Mouse (Mus musculus) right cerebral cortex, postnatal 10 days (tissue): ENCODE measurements at regions not wholly inside any gene's neighbourhood (a gene's known extent, or its start where the extent isn't known, plus 50 kb on each side); places are given as distances from the start of the nearest gene placed in this dataset.

Experiments
- DNase-seq, 2 experiments: peaks; one replicate each; pipeline ENCODE4 v3.0.0; 2021; ENCODE audit warnings: low spot score in 2 of 2

DNA sequence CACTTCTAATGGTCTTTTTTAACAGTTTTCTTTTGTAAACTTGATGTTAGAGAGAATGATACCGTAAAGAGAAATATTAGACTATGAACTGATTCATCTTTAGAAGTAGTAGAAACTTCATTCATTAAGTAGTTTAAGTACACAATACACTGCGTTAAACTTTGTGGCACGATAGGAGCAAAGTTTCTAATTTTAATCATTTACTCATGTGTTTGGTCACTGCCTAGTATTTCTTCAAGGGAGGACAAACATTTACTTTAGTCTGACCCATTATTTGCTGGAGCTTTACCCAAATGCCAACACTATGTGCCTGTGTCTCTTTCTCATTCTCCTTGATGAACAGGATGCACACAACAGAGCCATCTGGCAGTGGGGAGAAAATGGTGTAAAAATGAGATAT, 200.6 kb downstream of the Chm start:
- DNase-seq = no peak

DNA sequence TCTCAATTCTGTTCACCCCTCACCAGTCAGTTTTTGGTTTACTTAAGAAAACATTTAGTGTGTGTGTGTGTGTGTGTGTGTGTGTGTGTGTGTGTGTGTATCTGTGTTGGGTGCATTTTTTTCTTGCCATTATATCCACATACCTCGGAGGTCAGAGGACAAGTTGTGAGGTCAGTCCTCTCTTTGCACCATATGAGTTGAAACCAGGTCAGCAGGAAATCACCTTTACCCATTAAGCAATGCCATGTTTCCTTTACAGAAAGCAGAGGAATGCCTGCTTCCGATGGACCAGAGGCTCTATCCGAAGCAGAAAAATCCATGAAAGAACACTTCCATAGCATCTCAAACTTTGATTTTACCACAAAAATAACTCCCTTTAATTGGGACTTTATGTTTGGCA, 201.2 kb downstream of the Chm start:
- no peak for DNase-seq

DNA sequence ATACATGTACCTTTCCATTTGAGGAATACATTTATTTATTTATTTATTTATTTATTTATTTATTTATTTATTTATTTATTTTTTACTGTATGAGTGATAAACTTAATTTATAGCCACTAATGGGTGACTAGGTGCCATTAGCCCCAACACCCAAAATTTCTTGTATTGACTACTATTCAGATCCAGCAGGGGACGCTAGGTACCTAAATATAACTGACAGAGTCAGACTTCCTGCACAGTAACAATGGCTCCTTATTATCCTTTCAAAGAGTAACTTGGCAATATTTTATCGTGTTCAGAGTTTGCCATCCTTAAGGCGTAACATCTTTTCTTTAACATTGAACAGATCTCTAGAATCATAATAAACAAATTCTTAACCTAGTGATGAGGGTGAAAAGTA, 206.7 kb downstream of the Chm start:
- DNase-seq = no peak

DNA sequence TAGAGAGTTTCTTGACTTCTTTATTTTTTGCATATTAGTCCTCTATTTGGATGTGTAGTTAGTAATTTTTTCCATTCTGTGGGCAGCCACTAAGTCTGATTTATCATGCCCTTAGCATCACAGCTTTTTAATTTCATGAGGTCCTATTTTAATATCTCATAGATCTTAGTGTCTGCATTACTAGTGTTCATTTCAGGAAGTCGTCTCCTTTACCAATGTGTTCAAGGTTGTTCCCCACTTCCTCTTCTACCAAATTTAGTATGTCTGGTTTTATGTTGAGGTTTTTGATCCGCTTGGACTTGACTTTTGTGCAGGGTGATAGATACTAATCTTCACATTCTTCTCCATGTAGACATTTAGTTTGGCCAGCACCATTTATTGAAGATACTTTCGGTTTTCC, 221.2 kb downstream of the Chm start:
- DNase-seq = no peak

- peak; percentile 23 to 38 for DNase-seq
Observed at GRCm38 (mm10) chrX:112949792-112950191, 235.5 kb downstream of the Chm start.

GRCm38 (mm10) chrX:112947521-112947920, 237.8 kb downstream of the Chm start:
- DNase-seq = no peak

- no peak for DNase-seq
Observed at GRCm38 (mm10) chrX:112925542-112926182, 227.2 kb upstream of the Pof1b start.

- DNase-seq = no peak
Observed at GRCm38 (mm10) chrX:112903631-112904410, 205.4 kb upstream of the Pof1b start.

- DNase-seq = no peak
Observed at GRCm38 (mm10) chrX:112886539-112886938, 188.1 kb upstream of the Pof1b start.
